Mouse (Mus musculus) CH12.LX (cell line): ENCODE measurements around the gene Cluap1.

Experiments
- CHD2 ChIP-seq: IDR thresholded peaks from 2 replicates; pipeline ENCODE4 v1.6.1; 2011; ENCODE audit warnings: low read length, improper control_type of control experiment
- CTCF ChIP-seq, 2 experiments: IDR thresholded peaks in 1 of 2; conservative IDR thresholded peaks in 1 of 2; 2 replicates each; pipeline ENCODE4 v1.5.1; 2011 to 2012; ENCODE audit warnings: low read depth in 2 of 2, low read length in 2 of 2, improper control_type of control experiment in 1 of 2, inconsistent platforms in 1 of 2, mild to moderate bottlenecking in 1 of 2, moderate library complexity in 1 of 2
- EP300 ChIP-seq: IDR thresholded peaks from 2 replicates; pipeline ENCODE4 v1.6.1; 2011; ENCODE audit warnings: low read length, improper control_type of control experiment
- MEF2A ChIP-seq: IDR thresholded peaks from 2 replicates; pipeline ENCODE4 v1.6.1; 2014; ENCODE audit warnings: low read depth, mild to moderate bottlenecking, inconsistent platforms, low read length, improper control_type of control experiment, borderline replicate concordance
- POLR2A ChIP-seq: IDR thresholded peaks from 2 replicates; pipeline ENCODE4 v1.6.1; 2011; ENCODE audit warnings: low read depth, mild to moderate bottlenecking, improper control_type of control experiment, low read length
- POLR2AphosphoS2 ChIP-seq: IDR thresholded peaks from 2 replicates; pipeline ENCODE4 v1.6.1; 2011; ENCODE audit warnings: low read depth, low read length, improper control_type of control experiment
- ZC3H11A ChIP-seq: IDR thresholded peaks from 2 replicates; pipeline ENCODE4 v1.6.1; 2012; ENCODE audit warnings: low read depth, mild to moderate bottlenecking, inconsistent platforms, low read length, improper control_type of control experiment

DNA sequence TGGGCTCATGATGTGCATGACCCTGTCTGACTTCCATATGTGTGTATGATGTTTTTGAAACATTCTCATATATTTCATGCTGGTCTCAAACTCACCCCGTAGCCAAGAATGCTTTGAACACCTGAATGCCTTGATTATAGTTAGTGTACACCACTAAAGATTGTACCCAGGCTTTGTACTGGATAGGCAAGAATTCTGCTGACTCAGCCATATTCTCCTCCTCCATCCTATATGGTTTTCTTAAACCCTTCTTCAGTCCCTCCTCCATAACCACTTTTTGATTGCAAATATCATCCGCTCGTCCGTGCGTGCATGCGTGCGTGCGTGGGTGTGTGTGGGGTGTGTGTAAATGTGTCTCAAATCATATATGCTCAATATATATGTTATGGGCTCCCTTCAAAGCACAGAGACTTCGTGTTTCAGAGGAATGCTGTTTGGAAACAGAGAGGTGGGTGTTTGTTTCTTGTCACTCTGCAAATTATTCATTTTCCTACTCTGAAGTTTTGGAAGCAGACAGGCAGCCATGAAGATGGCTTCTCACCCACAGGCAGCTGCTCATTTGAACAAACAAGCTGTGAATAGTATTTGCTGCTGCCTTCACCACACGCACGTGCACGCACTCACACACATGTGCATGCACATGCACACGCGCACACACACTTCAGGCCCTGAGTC is 16.8 kb upstream of the Cluap1 start:
- TF ChIP-seq EP300 = no peak
- TF ChIP-seq POLR2A = no peak
- no peak for TF ChIP-seq CTCF (conservative IDR thresholded peaks at IDR 0.05 in 1 of 2, IDR thresholded peaks at IDR 0.05 in 1 of 2; ENCODE audit: low read depth in 2 of 2, low read length in 2 of 2)
- TF ChIP-seq CHD2 = no peak
- no peak for TF ChIP-seq POLR2AphosphoS2
- TF ChIP-seq MEF2A = no peak
- no peak for TF ChIP-seq ZC3H11A
